Comparison of ENCODE assay signal across 17 mouse cellular contexts in the genomic region with DNA sequence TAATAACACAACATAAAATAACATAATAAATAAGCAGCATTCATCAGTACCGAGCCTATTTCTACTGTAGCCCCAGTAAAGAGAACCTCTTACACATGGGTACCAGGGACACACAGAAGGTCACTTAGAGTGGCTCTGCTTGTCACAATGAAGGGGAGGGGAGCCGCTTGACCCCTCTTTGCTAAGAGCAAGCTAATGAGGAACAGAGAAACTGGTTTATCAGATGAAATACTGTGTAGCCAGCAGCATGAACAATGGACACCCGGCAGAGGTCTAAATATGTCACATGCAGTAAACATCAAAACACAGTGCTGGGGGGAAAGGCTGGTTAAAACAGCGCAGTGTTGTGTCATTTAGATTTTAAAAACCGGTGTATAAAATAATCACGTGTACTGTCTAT.
"Had no signal": no experiment of that assay in that cellular context is flagged by ENCODE, and none has a peak within 500 bp of the region (broad histone marks: within the 10 kb centered on the region; RNA-seq: fewer than 3 reads in every experiment).

No protein-coding gene starts in this region.

- DNase-seq: cerebellum, adult 8-10 months; cerebellum, adult 9-10 months; cerebellum, adult 9-11 months; cerebellum, postnatal 10 days; cerebellum, postnatal 14 days; cerebellum, postnatal 25 days; cerebellum, postnatal 36 days; embryo, embryonic 11 days; forebrain, postnatal 0 days; gastrocnemius, adult 2 months; gastrocnemius, postnatal 10 days; gastrocnemius, postnatal 14 days; gastrocnemius, postnatal 25 days; gastrocnemius, postnatal 36 days; heart, adult 11 months; heart, adult 18-20 months; heart, adult 2 months had no signal
